Mouse (Mus musculus): Measurements from ENCODE around the gene Gm10985. TPM values are rescaled to one million over a fixed set of nuclear protein-coding genes. Genes with fewer than 3 reads are reported as not detected.

Gm10985 gene
- polyA plus RNA-seq, 1 experiment: not detected

- no peak for TF ChIP-seq CTCF (IDR thresholded peaks at IDR 0.05; ENCODE audit: control insufficient read depth, insufficient read depth, insufficient read length)
- no peak for TF ChIP-seq MAX (IDR thresholded peaks at IDR 0.05)
- no peak for TF ChIP-seq MYOG (IDR thresholded peaks at IDR 0.05; ENCODE audit: control insufficient read depth, extremely low read depth, insufficient read length)
- no peak for TF ChIP-seq FOSL1 (IDR thresholded peaks at IDR 0.05; ENCODE audit: insufficient read depth, low read length, poor library complexity, severe bottlenecking)
- TF ChIP-seq USF1 (IDR thresholded peaks at IDR 0.05; ENCODE audit: low read depth): no peak
- TF ChIP-seq CEBPB (IDR thresholded peaks at IDR 0.05; ENCODE audit: low read depth): no peak
- no peak for TF ChIP-seq MYOD1 (IDR thresholded peaks at IDR 0.05; ENCODE audit: control insufficient read depth, insufficient read length, low read depth)
- Histone ChIP-seq H3K36me3 (ENCODE audit: control insufficient read depth, insufficient read depth) (no peaks in the 10 kb centered on the region), H3K27me3 (ENCODE audit: control insufficient read depth, insufficient read depth, insufficient read length) (no peaks in the 10 kb centered on the region), H3ac (ENCODE audit: control insufficient read depth, insufficient read length, low read depth) (no peak overlapping the region), H3K79me3 (ENCODE audit: low read depth) (no peaks in the 10 kb centered on the region), H3K79me2 (ENCODE audit: control insufficient read depth, insufficient read depth) (no peaks in the 10 kb centered on the region), H3K4me3 (ENCODE audit: insufficient read depth, poor library complexity, severe bottlenecking) (no peak overlapping the region)
Observed at GRCm38 (mm10) chr3:53846206-53846928, 1.5 kb downstream of the Gm10985 start.

- TF ChIP-seq MAX (IDR thresholded peaks at IDR 0.05) (no peak), USF1 (IDR thresholded peaks at IDR 0.05; ENCODE audit: low read depth) (no peak), CEBPB (IDR thresholded peaks at IDR 0.05; ENCODE audit: low read depth) (no peak), FOSL1 (IDR thresholded peaks at IDR 0.05; ENCODE audit: insufficient read depth, low read length, poor library complexity, severe bottlenecking) (no peak), MYOG (IDR thresholded peaks at IDR 0.05; ENCODE audit: control insufficient read depth, extremely low read depth, insufficient read length) (no peak), CTCF (IDR thresholded peaks at IDR 0.05; ENCODE audit: control insufficient read depth, insufficient read depth, insufficient read length) (no peak), MYOD1 (IDR thresholded peaks at IDR 0.05; ENCODE audit: control insufficient read depth, insufficient read length, low read depth) (no peak)
Observed at GRCm38 (mm10) chr3:53847726-53848125, 2.8 kb downstream of the Gm10985 start.

GRCm38 (mm10) chr3:53848262-53848661, 3.4 kb downstream of the Gm10985 start:
- Histone ChIP-seq H3K36me3 (ENCODE audit: control insufficient read depth, insufficient read depth) (no peaks in the 10 kb centered on the region), H3K4me3 (ENCODE audit: insufficient read depth, poor library complexity, severe bottlenecking) (no peak overlapping the region), H3ac (ENCODE audit: control insufficient read depth, insufficient read length, low read depth) (no peak overlapping the region), H3K27me3 (ENCODE audit: control insufficient read depth, insufficient read depth, insufficient read length) (no peaks in the 10 kb centered on the region), H3K79me3 (ENCODE audit: low read depth) (no peaks in the 10 kb centered on the region), H3K79me2 (ENCODE audit: control insufficient read depth, insufficient read depth) (no peaks in the 10 kb centered on the region)
- TF ChIP-seq MAX (IDR thresholded peaks at IDR 0.05) (no peak), FOSL1 (IDR thresholded peaks at IDR 0.05; ENCODE audit: insufficient read depth, low read length, poor library complexity, severe bottlenecking) (no peak), MYOG (IDR thresholded peaks at IDR 0.05; ENCODE audit: control insufficient read depth, extremely low read depth, insufficient read length) (no peak), USF1 (IDR thresholded peaks at IDR 0.05; ENCODE audit: low read depth) (no peak), CEBPB (IDR thresholded peaks at IDR 0.05; ENCODE audit: low read depth) (no peak), CTCF (IDR thresholded peaks at IDR 0.05; ENCODE audit: control insufficient read depth, insufficient read depth, insufficient read length) (no peak), MYOD1 (IDR thresholded peaks at IDR 0.05; ENCODE audit: control insufficient read depth, insufficient read length, low read depth) (no peak)

More at GRCm38 (mm10) chr3:53847726-53848125, 2.8 kb downstream of the Gm10985 start:
- Histone ChIP-seq H3K4me3 (ENCODE audit: insufficient read depth, poor library complexity, severe bottlenecking) (no peak overlapping the region), H3ac (ENCODE audit: control insufficient read depth, insufficient read length, low read depth) (no peak overlapping the region), H3K27me3 (ENCODE audit: control insufficient read depth, insufficient read depth, insufficient read length) (no peaks in the 10 kb centered on the region), H3K36me3 (ENCODE audit: control insufficient read depth, insufficient read depth) (no peaks in the 10 kb centered on the region), H3K79me3 (ENCODE audit: low read depth) (no peaks in the 10 kb centered on the region), H3K79me2 (ENCODE audit: control insufficient read depth, insufficient read depth) (no peaks in the 10 kb centered on the region)

DNA sequence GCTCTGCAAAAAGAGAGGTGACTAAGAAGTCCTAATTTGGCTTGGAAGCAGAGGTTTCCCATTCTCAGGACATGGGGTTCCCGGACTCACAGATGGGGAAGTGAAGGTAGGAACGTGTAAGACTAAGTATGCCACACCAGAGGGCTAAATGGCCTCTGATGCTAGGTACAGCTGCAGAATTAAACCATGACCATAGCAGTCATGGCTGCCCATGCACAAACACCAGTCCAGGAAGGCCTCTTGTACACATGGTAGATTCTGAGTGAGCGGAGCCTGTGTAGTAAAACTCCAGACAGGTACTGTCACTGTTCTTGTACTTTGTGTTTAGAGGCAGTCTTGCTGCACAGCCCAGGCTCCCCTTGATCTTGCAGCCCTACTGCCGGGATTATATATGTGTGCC, 9.4 kb downstream of the Gm10985 start:
- TF ChIP-seq MYOD1 (IDR thresholded peaks at IDR 0.05; ENCODE audit: control insufficient read depth, insufficient read length, low read depth): no peak
- no peak for TF ChIP-seq MYOG (IDR thresholded peaks at IDR 0.05; ENCODE audit: control insufficient read depth, extremely low read depth, insufficient read length)
- Histone ChIP-seq H3ac (ENCODE audit: control insufficient read depth, insufficient read length, low read depth) (no peak overlapping the region), H3K36me3 (ENCODE audit: control insufficient read depth, insufficient read depth) (peaks cover 27% of the 10 kb centered on the region), H3K79me3 (ENCODE audit: low read depth) (no peaks in the 10 kb centered on the region), H3K4me3 (ENCODE audit: insufficient read depth, poor library complexity, severe bottlenecking) (no peak overlapping the region), H3K79me2 (ENCODE audit: control insufficient read depth, insufficient read depth) (no peaks in the 10 kb centered on the region), H3K27me3 (ENCODE audit: control insufficient read depth, insufficient read depth, insufficient read length) (no peaks in the 10 kb centered on the region)

GRCm38 (mm10) chr3:53854831-53855230, 9.9 kb downstream of the Gm10985 start:
- TF ChIP-seq MAX (IDR thresholded peaks at IDR 0.05) (no peak), MYOD1 (IDR thresholded peaks at IDR 0.05; ENCODE audit: control insufficient read depth, insufficient read length, low read depth) (no peak), FOSL1 (IDR thresholded peaks at IDR 0.05; ENCODE audit: insufficient read depth, low read length, poor library complexity, severe bottlenecking) (no peak), CEBPB (IDR thresholded peaks at IDR 0.05; ENCODE audit: low read depth) (no peak), USF1 (IDR thresholded peaks at IDR 0.05; ENCODE audit: low read depth) (no peak), CTCF (IDR thresholded peaks at IDR 0.05; ENCODE audit: control insufficient read depth, insufficient read depth, insufficient read length) (no peak)
- H3ac ChIP-seq (ENCODE audit: control insufficient read depth, insufficient read length, low read depth): no peak overlapping the region
- peaks cover 33% of the 10 kb centered on the region for H3K36me3 ChIP-seq (ENCODE audit: control insufficient read depth, insufficient read depth)
- H3K4me3 ChIP-seq (ENCODE audit: insufficient read depth, poor library complexity, severe bottlenecking): no peak overlapping the region
- H3K79me2 ChIP-seq (ENCODE audit: control insufficient read depth, insufficient read depth): no peaks in the 10 kb centered on the region
- H3K79me3 ChIP-seq (ENCODE audit: low read depth): no peaks in the 10 kb centered on the region
- no peaks in the 10 kb centered on the region for H3K27me3 ChIP-seq (ENCODE audit: control insufficient read depth, insufficient read depth, insufficient read length)

Data from C2C12 (cell line).